Mouse (Mus musculus): ENCODE measurements around the gene Gm29094.

The Gm29094 gene

GRCm38 (mm10) chr9:89253400-89253799, 54.2 kb downstream of the Gm29094 start:
- in situ Hi-C loops (cut with MboI), result no loop called here

DNA sequence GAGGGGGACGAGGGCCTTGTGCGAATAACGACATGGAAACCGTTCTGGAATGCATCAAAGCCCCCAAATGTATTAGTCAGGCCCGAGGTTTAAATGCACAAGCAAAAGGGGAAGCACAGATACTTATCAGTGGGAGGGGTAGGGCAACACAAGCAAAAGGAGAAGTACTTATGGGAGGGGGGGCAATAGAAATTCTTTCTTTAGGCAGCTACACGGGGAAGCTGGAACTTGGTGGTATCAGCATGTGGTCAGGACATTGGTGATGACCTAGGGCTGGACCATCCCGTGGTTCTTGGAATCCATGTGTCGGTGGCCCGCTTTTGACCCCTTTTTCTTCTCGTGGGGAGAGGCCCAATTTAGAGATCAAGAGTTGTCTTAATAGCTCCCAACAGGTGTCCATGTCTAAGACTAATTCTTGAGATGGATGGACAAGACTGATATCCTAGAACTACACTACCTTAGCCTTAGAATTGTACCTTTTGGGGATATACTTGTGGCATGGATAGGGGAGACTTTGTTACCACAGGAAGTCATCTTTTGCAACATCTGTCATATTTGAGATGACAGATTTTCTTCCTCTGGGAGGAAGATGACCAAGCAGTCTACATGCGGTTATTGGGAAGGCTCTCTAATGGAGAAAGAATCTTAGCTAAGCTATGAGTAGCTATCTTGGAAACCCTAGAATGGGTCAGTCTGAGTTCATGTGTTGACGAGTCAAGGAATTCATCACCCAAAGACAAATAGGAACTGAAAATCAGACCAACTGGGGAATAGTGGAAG, 57.6 kb downstream of the Gm29094 start:
- in situ Hi-C loops (cut with MboI), result no loop called here

- in situ Hi-C loops (cut with MboI), result no loop called here
Measured at GRCm38 (mm10) chr9:89263968-89264367, 64.8 kb downstream of the Gm29094 start.

DNA sequence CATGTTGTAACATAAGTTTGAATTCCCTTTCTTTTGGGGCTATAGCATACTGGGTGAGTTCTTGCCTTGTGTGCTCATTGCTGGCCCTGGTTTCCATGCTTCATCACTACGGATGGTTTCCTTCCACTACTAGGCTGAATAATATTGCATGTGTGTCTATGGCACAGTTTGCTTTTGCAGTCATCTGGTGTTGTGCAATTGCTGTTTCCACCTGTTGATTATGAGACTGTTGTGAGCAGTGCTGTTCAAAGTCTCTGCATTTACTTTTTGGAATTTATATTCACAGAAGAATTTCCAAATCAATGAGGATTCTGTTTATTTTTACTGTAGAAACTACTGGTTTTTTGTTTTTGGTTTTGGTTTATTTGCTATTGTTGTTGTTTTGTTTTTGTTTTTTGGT, 65.4 kb downstream of the Gm29094 start:
- in situ Hi-C loops (cut with MboI), result no loop called here

Data from mature B cell (primary cell).